Mouse (Mus musculus) lung, adult 2 months (tissue): ENCODE data around the gene Fibp.

Experiments
- CTCF ChIP-seq: fragments of 200-500 bp; IDR thresholded peaks from 2 replicates; pipeline ENCODE4 v1.5.1; 2011; ENCODE audit warnings: mild to moderate bottlenecking, low read length, control low read depth; ENCODE audit not compliant: insufficient read depth
- POLR2A ChIP-seq: fragments of 200-500 bp; IDR thresholded peaks from 2 replicates; pipeline ENCODE4 v1.6.1; 2011; ENCODE audit warnings: low read depth, mild to moderate bottlenecking, control low read depth, low read length, borderline replicate concordance; ENCODE audit errors: extremely low read depth

- TF ChIP-seq CTCF, result no peak
- TF ChIP-seq POLR2A, result no peak
Measured at GRCm38 (mm10) chr19:5483386-5484359, 23.3 kb downstream of the Fibp start.
